Mouse (Mus musculus) megakaryocyte, embryonic 14.5 days (primary cell): ENCODE results near the gene Rnaset2a.
"Not testable (repeated sequence)": the region's sequence is repeated elsewhere in the genome, so short reads cannot be mapped to it uniquely, and the experiment has no call there.

Experiments
- FLI1 ChIP-seq: IDR thresholded peaks from 2 replicates; pipeline ENCODE4 v1.6.1; 2012; ENCODE audit warnings: low read length, inconsistent platforms, mixed read lengths
- GATA1 ChIP-seq: IDR thresholded peaks from 3 replicates; pipeline ENCODE4 v1.6.1; 2012; ENCODE audit warnings: mixed read lengths, low read length, inconsistent platforms, borderline replicate concordance

- TF ChIP-seq FLI1, GATA1: not testable (repeated sequence)
These were observed 47.2 kb downstream of the Rnaset2a start for GRCm38 (mm10) chr17:8100405-8101296.
